Mouse (Mus musculus) heart, adult 2 months (tissue): ENCODE measurements at regions not wholly inside any gene's neighbourhood (a gene's known extent, or its start where the extent isn't known, plus 50 kb on each side); places are given as distances from the start of the nearest gene placed in this dataset.

Source experiments
- DNase-seq, 2 experiments: peaks; one replicate each; pipeline ENCODE4 v3.0.0; 2021
- H3K27ac ChIP-seq: fragments of 200-600 bp; 2 replicates; pipeline ENCODE4 v1.8.1; 2022
- H3K27me3 ChIP-seq: fragments of 200-500 bp; 2 replicates; pipeline ENCODE4 v1.6.1; 2012; ENCODE audit warnings: mild to moderate bottlenecking, low read length, inconsistent platforms, mixed read lengths; ENCODE audit not compliant: control insufficient read depth, insufficient read depth
- H3K36me3 ChIP-seq: fragments of 200-500 bp; 2 replicates; pipeline ENCODE4 v1.6.1; 2012; ENCODE audit warnings: low read length, inconsistent platforms; ENCODE audit not compliant: control insufficient read depth, insufficient read depth
- H3K4me1 ChIP-seq: fragments of 200-500 bp; 2 replicates; pipeline ENCODE4 v1.6.1; 2011; ENCODE audit warnings: low read length; ENCODE audit not compliant: control insufficient read depth, insufficient read depth
- H3K4me3 ChIP-seq: fragments of 200-600 bp; 2 replicates; pipeline ENCODE4 v1.8.1; 2022
- H3K79me2 ChIP-seq: fragments of 200-500 bp; replicated peaks from 2 replicates; pipeline ENCODE4 v1.6.1; 2012; ENCODE audit warnings: mild to moderate bottlenecking, inconsistent platforms, low read length, moderate library complexity, mixed read lengths; ENCODE audit not compliant: control insufficient read depth, insufficient read depth
- H3K9ac ChIP-seq: fragments of 200-500 bp; 2 replicates; pipeline ENCODE4 v1.6.1; 2012; ENCODE audit warnings: low read depth, mild to moderate bottlenecking, control low read depth, inconsistent platforms, low read length, mixed read lengths
- CTCF ChIP-seq: fragments of 200-600 bp; IDR thresholded peaks from 2 replicates; pipeline ENCODE4 v1.8.1; 2022; ENCODE audit warnings: antibody characterized with exemption, mild to moderate bottlenecking, moderate library complexity
- EP300 ChIP-seq: fragments of 200-500 bp; IDR thresholded peaks from 2 replicates; pipeline ENCODE4 v1.6.1; 2011; ENCODE audit warnings: low read depth, low read length, control low read depth; ENCODE audit not compliant: insufficient read depth
- POLR2A ChIP-seq: fragments of 200-500 bp; IDR thresholded peaks from 2 replicates; pipeline ENCODE4 v1.6.1; 2011; ENCODE audit warnings: mild to moderate bottlenecking, low read depth, low read length, control low read depth; ENCODE audit not compliant: insufficient read depth
- WGBS: fragments of 180-500 bp; shearing (Covaris S2); methylation state at CpG from one replicate; pipeline ENCODE4 v1.1.7; 2018; 5-methylcytosine and 5-hydroxymethylcytosine counted together
- intact Hi-C: fragments of 180-260 bp; cut with DNase I; formaldehyde crosslinking; loops from one replicate; pipeline ENCODE4 v1.15.1; 2025

GRCm38 (mm10) chr10:29824413-29824812 is 288.7 kb upstream of the Rspo3 start:
- Histone ChIP-seq H3K4me3 (no peak overlapping the region), H3K9ac (no peak overlapping the region), H3K79me2 (no peaks in the 10 kb centered on the region), H3K36me3 (no peaks in the 10 kb centered on the region), H3K27ac (no peak overlapping the region), H3K27me3 (no peaks in the 10 kb centered on the region), H3K4me1 (no peaks in the 10 kb centered on the region)
- TF ChIP-seq CTCF (no peak), EP300 (no peak), POLR2A (no peak)
- intact Hi-C loops = no loop called here
- DNase-seq = no peak

DNA sequence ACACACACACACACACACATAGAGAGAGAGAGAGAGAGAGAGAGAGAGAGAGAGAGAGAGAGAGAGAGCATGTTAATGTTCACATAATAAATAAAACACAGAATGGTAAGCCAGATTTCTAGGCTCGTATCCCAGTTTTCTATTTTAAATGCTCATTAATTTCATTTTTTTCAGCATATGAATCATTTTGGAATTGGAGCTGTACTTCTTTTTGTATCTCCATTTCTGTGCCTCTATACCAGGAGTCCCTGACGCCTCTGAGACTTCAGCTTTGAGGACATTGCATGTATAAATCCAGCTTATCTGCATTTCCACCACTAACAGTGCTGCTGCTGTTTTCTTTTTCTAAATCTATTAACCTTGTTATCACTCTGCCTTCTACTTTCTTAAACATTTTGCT is 287.5 kb upstream of the Rspo3 start:
- Histone ChIP-seq H3K36me3 (no peaks in the 10 kb centered on the region), H3K9ac (no peak overlapping the region), H3K27me3 (no peaks in the 10 kb centered on the region), H3K27ac (no peak overlapping the region), H3K4me1 (no peaks in the 10 kb centered on the region), H3K79me2 (no peaks in the 10 kb centered on the region), H3K4me3 (no peak overlapping the region)
- 67% methylated on average over 2 of the region's 2 CpGs for WGBS
- intact Hi-C loops = no loop called here
- TF ChIP-seq POLR2A (no peak), CTCF (no peak), EP300 (no peak)
- no peak for DNase-seq

DNA sequence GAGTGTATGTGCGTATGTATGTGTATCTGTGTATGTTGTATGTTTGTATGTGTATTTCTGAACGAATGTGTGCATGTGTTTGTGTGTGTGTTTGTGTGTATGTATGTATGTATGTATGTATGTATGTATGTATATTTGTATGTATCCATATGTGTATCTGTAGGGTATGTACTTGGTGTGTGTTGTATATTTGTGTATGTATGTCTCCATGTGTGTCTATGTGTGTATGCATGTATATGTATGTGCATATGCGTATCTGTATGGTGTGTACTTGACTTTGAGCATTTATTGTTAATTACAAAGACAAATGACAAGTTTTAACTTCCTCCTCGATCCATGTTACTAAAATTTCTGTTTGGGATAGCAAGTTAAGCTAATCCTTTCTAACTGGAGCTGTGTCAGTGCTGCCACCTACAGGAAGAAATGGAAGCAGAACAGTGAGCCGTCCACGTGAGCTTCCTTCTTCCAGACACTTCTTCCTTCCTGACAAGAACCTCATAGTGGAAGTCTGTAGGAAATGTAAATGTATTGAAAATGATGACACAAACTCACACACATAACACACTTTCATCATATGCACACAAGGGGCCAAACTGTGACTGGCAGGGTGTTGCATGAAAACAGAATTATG is 268.4 kb upstream of the Rspo3 start:
- Histone ChIP-seq H3K27me3 (no peaks in the 10 kb centered on the region), H3K4me3 (no peak overlapping the region), H3K4me1 (no peaks in the 10 kb centered on the region), H3K36me3 (no peaks in the 10 kb centered on the region), H3K27ac (no peak overlapping the region), H3K9ac (no peak overlapping the region), H3K79me2 (no peaks in the 10 kb centered on the region)
- intact Hi-C loops = loop anchor here (10.0 kb wide), 1 partner anchor 269 kb away; the partner anchor contains the start of gene Rspo3
- TF ChIP-seq CTCF = peak; percentile 76
- no peak for TF ChIP-seq POLR2A
- no peak for TF ChIP-seq EP300
- DNase-seq = no peak
- WGBS = 41% methylated on average over 6 of the region's 6 CpGs

DNA sequence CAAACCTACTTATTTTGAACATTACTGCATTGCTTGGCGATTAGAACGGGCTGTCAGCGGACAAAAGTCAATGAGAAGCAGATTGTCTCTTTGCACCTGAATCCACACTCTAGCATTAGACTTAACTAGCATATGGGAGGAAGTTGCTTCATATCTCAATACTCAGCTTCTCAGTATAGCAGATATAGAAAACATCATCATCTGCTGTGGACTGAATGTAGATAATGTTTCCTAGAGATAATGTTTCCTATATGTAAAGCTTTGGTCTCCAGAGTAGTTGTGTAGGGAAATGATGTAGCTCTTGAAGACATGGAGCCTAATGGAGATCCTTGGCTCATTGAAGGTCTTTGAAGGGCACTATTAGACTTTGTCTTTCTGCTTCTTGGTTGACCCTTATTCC is 267.0 kb upstream of the Rspo3 start:
- Histone ChIP-seq H3K4me3 (no peak overlapping the region), H3K27ac (no peak overlapping the region), H3K36me3 (no peaks in the 10 kb centered on the region), H3K9ac (no peak overlapping the region), H3K4me1 (no peaks in the 10 kb centered on the region), H3K27me3 (no peaks in the 10 kb centered on the region), H3K79me2 (no peaks in the 10 kb centered on the region)
- DNase-seq = no peak
- no peak for TF ChIP-seq CTCF
- no peak for TF ChIP-seq EP300
- TF ChIP-seq POLR2A = no peak
- WGBS = 93% methylated on average over 3 of the region's 3 CpGs
- intact Hi-C loops = loop anchor here (10.0 kb wide), 1 partner anchor 268 kb away; the partner anchor contains the start of gene Rspo3

DNA sequence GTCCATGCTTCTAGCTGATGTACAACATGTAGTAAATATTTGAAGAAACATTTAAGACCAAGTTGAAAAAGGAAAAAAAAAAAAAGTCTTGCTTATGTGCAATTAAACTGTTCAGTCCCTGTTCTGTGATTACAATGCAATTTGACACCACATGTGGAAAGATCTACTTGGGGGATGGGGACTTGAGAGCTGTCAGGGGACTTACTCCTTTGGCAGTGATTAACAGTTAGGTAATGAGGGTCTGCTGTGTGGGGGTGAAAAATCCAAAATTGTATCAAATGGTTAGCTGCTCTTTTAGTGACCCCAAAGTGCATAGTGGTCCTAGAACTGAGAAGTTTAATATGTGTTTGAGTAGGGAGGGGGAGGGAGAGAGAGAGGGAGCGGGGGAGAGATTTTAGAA is 259.0 kb upstream of the Rspo3 start:
- WGBS = 92% methylated on average over 1 of the region's 1 CpGs
- Histone ChIP-seq H3K27ac (no peak overlapping the region), H3K9ac (no peak overlapping the region), H3K4me3 (no peak overlapping the region), H3K36me3 (no peaks in the 10 kb centered on the region), H3K79me2 (no peaks in the 10 kb centered on the region), H3K27me3 (no peaks in the 10 kb centered on the region), H3K4me1 (no peaks in the 10 kb centered on the region)
- intact Hi-C loops = no loop called here
- no peak for DNase-seq
- TF ChIP-seq EP300 (no peak), CTCF (no peak), POLR2A (no peak)

DNA sequence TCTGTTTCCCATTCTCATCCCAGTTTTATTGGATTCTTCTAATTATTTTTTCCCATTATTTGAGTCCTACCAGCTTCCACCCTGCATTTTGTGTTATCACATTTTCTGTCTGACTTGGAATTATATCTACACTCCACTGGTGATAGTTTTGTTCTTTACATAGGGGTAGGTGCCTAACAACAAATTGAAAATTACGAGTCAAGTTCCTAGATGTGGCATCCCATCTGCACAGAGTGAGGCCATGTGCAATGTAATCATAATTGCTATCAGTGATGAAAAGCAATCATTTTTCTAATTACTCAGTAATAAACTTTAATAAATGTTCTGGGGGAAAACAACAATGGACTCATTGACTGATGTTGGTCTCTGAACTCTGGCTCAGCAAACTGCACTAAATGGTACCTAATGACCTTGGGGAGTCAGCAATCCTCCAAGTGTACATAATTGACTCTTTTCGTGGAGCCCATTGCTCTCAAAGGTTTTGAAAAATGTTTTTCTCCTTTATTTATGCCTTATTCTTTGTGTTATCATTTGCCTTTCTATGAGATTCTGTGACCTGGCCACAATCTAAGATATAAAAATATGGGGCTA is 250.6 kb upstream of the Rspo3 start:
- no peak overlapping the region for H3K4me3 ChIP-seq
- TF ChIP-seq EP300 (no peak), POLR2A (no peak), CTCF (no peak)
- H3K36me3 ChIP-seq = no peaks in the 10 kb centered on the region
- no peak overlapping the region for H3K9ac ChIP-seq
- no peak for DNase-seq
- 67% methylated on average over 2 of the region's 2 CpGs for WGBS
- H3K27ac ChIP-seq = no peak overlapping the region
- intact Hi-C loops = no loop called here
- H3K4me1 ChIP-seq = no peaks in the 10 kb centered on the region
- H3K27me3 ChIP-seq = no peaks in the 10 kb centered on the region
- H3K79me2 ChIP-seq = no peaks in the 10 kb centered on the region
